Mouse (Mus musculus) lung, embryonic 14.5 days (tissue): ENCODE results near the gene Limd1. TPM values are rescaled to one million over a fixed set of nuclear protein-coding genes. Genes with fewer than 3 reads are reported as not detected.

ENCODE experiments used
- ATAC-seq: fragments of 200-750 bp; cut with Nextera tagmentation; 2 replicates; pipeline ENCODE4 v1.8.0; 2017; ENCODE audit warnings: mild to moderate bottlenecking, moderate TSS enrichment, moderate library complexity; ENCODE audit not compliant: insufficient read depth
- DNase-seq: peaks from one replicate; pipeline ENCODE4 v3.0.0-alpha.2; 2015
- H3K27ac ChIP-seq: fragments of 300-500 bp; sonication (generic); 2 replicates; pipeline ENCODE4 v1.5.1; 2014; ENCODE audit warnings: low read depth, mild to moderate bottlenecking, moderate library complexity
- H3K27me3 ChIP-seq: fragments of 300-500 bp; sonication (generic); 2 replicates; pipeline ENCODE4 v1.6.1; 2014; ENCODE audit warnings: low read length, control low read depth; ENCODE audit not compliant: insufficient read depth
- H3K36me3 ChIP-seq: fragments of 300-500 bp; sonication (generic); 2 replicates; pipeline ENCODE4 v1.6.1; 2014; ENCODE audit warnings: control low read depth; ENCODE audit not compliant: insufficient read depth
- H3K4me1 ChIP-seq: fragments of 300-500 bp; sonication (generic); 2 replicates; pipeline ENCODE4 v1.6.1; 2014; ENCODE audit warnings: antibody characterized with exemption, control low read depth; ENCODE audit not compliant: insufficient read depth
- H3K4me2 ChIP-seq: fragments of 300-500 bp; sonication (generic); 2 replicates; pipeline ENCODE4 v1.6.1; 2014; ENCODE audit warnings: mild to moderate bottlenecking
- H3K4me3 ChIP-seq: fragments of 300-500 bp; sonication (generic); 2 replicates; pipeline ENCODE4 v1.5.1; 2014; ENCODE audit warnings: low read depth, low read length
- H3K9ac ChIP-seq: fragments of 300-500 bp; sonication (generic); 2 replicates; pipeline ENCODE4 v1.6.1; 2014
- H3K9me3 ChIP-seq: fragments of 300-500 bp; sonication (generic); 2 replicates; pipeline ENCODE4 v1.6.1; 2016; ENCODE audit warnings: low read depth, low read length, control low read depth
- CTCF ChIP-seq: IDR thresholded peaks from 2 replicates; pipeline ENCODE4 v1.5.1; 2016; ENCODE audit warnings: antibody characterized with exemption, low read depth
- WGBS: fragments of 180-500 bp; shearing (Covaris S2); extraction: QIAGEN DNeasy Blood & Tissue Kit; methylation state at CpG from one replicate; pipeline ENCODE4 v1.1.7; 2014; 5-methylcytosine and 5-hydroxymethylcytosine counted together
- polyA plus RNA-seq: library from polyadenylated mRNA; unstranded; fragments of >200 nt; fragmentation: Nextera tagmentation; extraction: Ambion mirVana; gene quantifications from 2 replicates; pipeline ENCODE4 v1.2.1, GENCODE M21; 2014

Limd1 gene
- polyA plus RNA-seq, 1 experiment from 2014 or later: 68.2 TPM

DNA sequence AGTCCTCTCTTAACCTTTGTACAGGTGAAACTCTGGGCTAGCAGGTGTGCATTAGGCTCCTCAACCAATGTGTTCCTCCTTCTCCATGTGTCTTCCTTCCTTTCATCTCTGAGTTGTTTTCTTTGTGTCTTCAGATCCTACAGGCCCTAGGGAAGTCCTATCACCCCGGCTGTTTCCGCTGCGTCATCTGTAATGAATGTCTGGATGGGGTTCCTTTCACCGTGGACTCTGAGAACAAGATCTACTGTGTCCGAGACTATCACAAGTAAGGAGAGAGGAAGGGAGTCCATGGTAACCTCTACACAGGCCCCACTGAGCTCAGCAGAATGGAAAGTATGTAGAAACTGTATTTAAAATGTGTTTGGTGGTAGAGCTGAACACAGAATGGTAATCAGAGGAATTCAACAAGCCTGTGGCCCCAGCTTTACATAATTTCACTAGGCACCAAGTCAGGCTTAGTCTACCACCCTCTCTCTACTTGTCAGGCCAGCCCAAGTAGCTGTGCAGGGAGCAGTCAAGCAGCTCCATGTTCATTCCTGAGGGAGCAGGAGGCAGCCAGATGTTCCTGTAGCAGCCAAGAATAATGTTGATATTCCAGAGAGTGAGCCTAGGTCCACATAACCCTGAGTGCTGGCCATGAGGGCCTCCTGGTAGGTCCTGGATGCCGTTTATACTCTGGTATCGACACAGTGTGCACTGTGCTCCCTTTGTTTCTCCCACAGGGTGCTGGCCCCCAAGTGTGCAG is 38.3 kb downstream of the Limd1 start:
- Histone ChIP-seq H3K27ac (no peak overlapping the region), H3K36me3 (peaks cover 86% of the 10 kb centered on the region), H3K27me3 (no peaks in the 10 kb centered on the region), H3K4me3 (no peak overlapping the region), H3K4me1 (no peaks in the 10 kb centered on the region), H3K4me2 (no peak overlapping the region), H3K9ac (no peak overlapping the region), H3K9me3 (no peaks in the 10 kb centered on the region)
- ATAC-seq (no peak), DNase-seq (no peak)
- 93% methylated on average over 7 of the region's 7 CpGs for WGBS
- TF ChIP-seq CTCF: no peak

DNA sequence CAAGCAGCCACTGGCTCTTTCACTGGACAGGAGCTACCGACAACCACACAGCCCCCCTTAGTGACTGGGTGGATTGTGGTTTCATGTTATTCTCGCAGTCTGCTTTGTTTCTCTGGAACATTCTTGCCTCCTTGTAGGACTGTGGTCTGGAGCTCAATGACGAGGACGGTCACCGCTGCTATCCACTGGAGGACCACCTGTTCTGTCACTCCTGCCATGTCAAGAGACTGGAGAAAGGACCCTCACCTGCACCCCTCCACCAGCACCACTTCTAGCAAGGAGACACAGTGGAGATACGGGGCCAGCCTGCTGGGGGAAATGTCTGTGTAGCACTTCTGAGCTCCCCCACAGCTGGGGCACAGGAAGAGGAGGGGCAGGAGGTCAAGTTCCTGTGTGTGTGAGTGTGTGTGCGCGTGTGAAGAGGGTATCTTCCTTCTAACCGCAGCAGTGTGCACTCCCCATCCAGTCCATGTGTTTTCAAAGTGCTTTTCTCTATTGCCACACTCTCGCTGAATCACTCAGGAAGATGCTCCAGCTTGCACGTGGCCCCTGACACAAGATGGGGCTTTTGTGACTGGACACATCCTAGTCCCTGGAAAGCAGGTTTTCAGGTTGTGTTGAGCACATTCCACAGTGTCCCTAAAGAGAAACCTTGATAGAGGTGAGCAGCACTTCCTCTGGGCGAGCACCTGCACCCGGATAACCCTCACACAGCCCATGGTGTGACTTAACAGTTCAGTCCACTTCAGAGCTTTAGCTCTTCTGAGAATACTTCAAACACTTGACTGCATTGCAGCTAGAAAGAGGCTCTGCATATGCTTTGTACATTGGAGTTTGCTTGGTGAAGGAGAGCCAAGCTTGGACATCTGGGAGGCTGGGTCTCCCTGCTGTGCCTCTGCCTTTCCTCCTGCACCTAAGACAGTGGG is 40.7 kb downstream of the Limd1 start:
- H3K4me3 ChIP-seq: no peak overlapping the region
- H3K36me3 ChIP-seq: peaks cover 73% of the 10 kb centered on the region
- no peak for TF ChIP-seq CTCF
- H3K27me3 ChIP-seq: no peaks in the 10 kb centered on the region
- H3K4me1 ChIP-seq: no peaks in the 10 kb centered on the region
- 60% methylated on average over 13 of the region's 13 CpGs for WGBS
- peak; percentile 43 for ATAC-seq
- H3K9me3 ChIP-seq: no peaks in the 10 kb centered on the region
- DNase-seq: no peak
- H3K27ac ChIP-seq: 0 out of 2 replicates have a peak overlapping the region, but pooled peaks have one; percentile 7
- H3K9ac ChIP-seq: no peak overlapping the region
- no peak overlapping the region for H3K4me2 ChIP-seq

DNA sequence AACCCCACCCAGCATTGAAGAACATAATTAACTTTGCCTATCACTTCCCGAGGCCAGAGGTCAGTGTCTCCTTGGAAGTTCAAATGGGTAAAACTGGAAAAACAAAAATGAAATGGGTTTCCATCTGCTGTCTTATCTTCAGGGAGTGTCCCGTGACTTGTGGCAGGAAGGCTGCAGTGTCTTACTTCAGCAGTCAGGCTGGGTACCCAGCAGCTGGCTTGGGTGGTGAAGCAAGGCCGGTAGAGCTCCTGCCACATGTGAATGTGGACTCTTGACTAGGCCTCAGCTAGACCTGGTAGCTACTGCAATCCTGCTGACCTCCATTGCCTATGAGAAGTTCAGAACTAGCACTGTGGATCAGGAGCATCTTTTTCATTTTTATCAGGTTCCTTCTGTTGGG is 42.2 kb downstream of the Limd1 start:
- H3K4me3 ChIP-seq: no peak overlapping the region
- no peak for TF ChIP-seq CTCF
- 71% methylated on average over 3 of the region's 3 CpGs for WGBS
- H3K27ac ChIP-seq: no peak overlapping the region
- H3K9me3 ChIP-seq: no peaks in the 10 kb centered on the region
- H3K4me2 ChIP-seq: no peak overlapping the region
- DNase-seq (no peak), ATAC-seq (no peak)
- peaks cover 64% of the 10 kb centered on the region for H3K36me3 ChIP-seq
- H3K27me3 ChIP-seq: no peaks in the 10 kb centered on the region
- H3K9ac ChIP-seq: no peak overlapping the region
- no peaks in the 10 kb centered on the region for H3K4me1 ChIP-seq

DNA sequence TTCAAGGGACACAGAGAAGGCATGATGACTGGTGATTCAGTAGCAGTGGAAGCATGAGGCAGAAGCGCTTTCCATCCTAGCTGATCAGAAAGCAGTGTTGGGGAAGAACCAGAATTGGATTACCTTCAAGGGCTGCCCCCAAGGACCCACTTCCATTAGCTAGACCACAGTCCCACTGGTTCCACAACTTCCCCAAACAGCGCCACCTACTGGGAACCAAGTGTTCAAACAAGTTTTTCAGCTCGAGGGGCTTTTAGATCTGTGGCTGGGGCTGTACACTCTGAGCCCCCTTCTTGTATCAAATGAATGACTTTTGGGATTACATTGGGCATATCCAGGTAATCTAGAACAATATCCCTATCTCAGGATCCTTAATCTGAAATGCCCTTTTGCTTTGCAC is 45.2 kb downstream of the Limd1 start:
- WGBS: 28% methylated on average over 3 of the region's 3 CpGs
- peak; percentile 59 for DNase-seq

DNA sequence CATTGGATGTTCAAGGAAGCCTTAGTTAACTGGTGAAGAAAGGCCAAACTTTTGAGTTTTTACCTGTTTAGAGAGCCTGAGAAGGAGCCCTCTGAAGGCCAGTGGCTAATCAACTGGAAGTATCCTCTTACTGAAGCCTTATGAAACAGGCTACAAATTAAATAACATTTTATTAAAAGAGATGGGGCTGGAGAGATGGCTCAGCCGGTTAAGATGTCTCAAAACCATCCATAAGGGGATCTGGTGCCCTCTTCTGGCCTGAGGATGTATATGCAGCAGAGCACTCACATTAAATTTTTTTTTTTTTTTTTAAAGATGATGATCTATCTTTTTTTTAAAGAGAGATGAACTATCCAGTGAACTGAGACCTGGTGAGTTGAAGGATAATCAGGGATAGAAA is 46.6 kb downstream of the Limd1 start:
- DNase-seq (peak; percentile 92), ATAC-seq (no peak)
- Histone ChIP-seq H3K27ac (no peak overlapping the region), H3K4me1 (no peaks in the 10 kb centered on the region), H3K27me3 (no peaks in the 10 kb centered on the region), H3K9me3 (no peaks in the 10 kb centered on the region), H3K4me3 (no peak overlapping the region), H3K4me2 (no peak overlapping the region), H3K9ac (no peak overlapping the region), H3K36me3 (peaks cover 22% of the 10 kb centered on the region)
- peak; percentile 76 for TF ChIP-seq CTCF
- WGBS: 0% methylated on average over 1 of the region's 1 CpGs

More for the DNA sequence above, 45.2 kb downstream of the Limd1 start:
- ATAC-seq: no peak
- Histone ChIP-seq H3K4me3 (no peak overlapping the region), H3K9me3 (no peaks in the 10 kb centered on the region), H3K27ac (no peak overlapping the region), H3K9ac (no peak overlapping the region), H3K36me3 (peaks cover 36% of the 10 kb centered on the region), H3K4me2 (no peak overlapping the region), H3K4me1 (no peaks in the 10 kb centered on the region), H3K27me3 (no peaks in the 10 kb centered on the region)
- TF ChIP-seq CTCF: peak; percentile 68

- 69% methylated on average over 5 of the region's 5 CpGs for WGBS
- 0 out of 2 replicates have a peak, but pooled peaks cover 10% of the 10 kb centered on the region for H3K36me3 ChIP-seq
- H3K4me1 ChIP-seq: peaks cover 7% of the 10 kb centered on the region; the same call in 1 of the 2 replicates
Observed at GRCm38 (mm10) chr9:123526502-123526901, 48.0 kb downstream of the Limd1 start.

More at GRCm38 (mm10) chr9:123526502-123526901, 48.0 kb downstream of the Limd1 start:
- no peak overlapping the region for H3K4me3 ChIP-seq
- no peaks in the 10 kb centered on the region for H3K9me3 ChIP-seq
- no peak overlapping the region for H3K4me2 ChIP-seq
- DNase-seq (no peak), ATAC-seq (no peak)
- no peak overlapping the region for H3K27ac ChIP-seq
- H3K27me3 ChIP-seq: no peaks in the 10 kb centered on the region
- H3K9ac ChIP-seq: no peak overlapping the region
- TF ChIP-seq CTCF: no peak
